Comparison of ENCODE assay signal across 11 mouse cellular contexts in genomic region chr14:20768581-20768980, GRCm38 (mm10). TPM values are rescaled to one million over a fixed set of nuclear protein-coding genes. Genes with fewer than 3 reads are reported as not detected.
DNase-seq lines count a peak whose midpoint lies in the region; ATAC-seq and TF ChIP-seq lines count a peak whose summit lies in the region.
"Had no signal": no experiment of that assay in that cellular context is flagged by ENCODE, and none has a peak within 500 bp of the region (broad histone marks: within the 10 kb centered on the region; RNA-seq: fewer than 3 reads in every experiment).

No protein-coding gene starts in this region.

- DNase-seq in left cerebral cortex, adult 2 months (ENCODE audit: extremely low spot score in 1 of 2, low spot score in 2 of 2) = no peak
- DNase-seq in left cerebral cortex, adult 11 months (ENCODE audit: low spot score) = no peak
- peak; percentile 96 for DNase-seq in heart, postnatal 0 days (ENCODE audit: low spot score)
- DNase-seq in lung, postnatal 36 days = peak; percentile 92
- no peak for DNase-seq in thymus, postnatal 25 days
- DNase-seq: embryo, embryonic 11 days; thymus, postnatal 14 days had no signal

- intact Hi-C loops in left cerebral cortex, adult 2 months (cut with DNase I) = loop anchor here (10.0 kb wide), 1 partner anchor 106 kb away; no protein-coding TSS in a partner anchor

- no peak overlapping the region; the same call in 1 of the 2 replicates for H3K4me2 ChIP-seq in heart, postnatal 0 days (ENCODE audit: low read depth, low read length)
- H3K4me2 ChIP-seq in midbrain, embryonic 15.5 days = no peak overlapping the region

- no peak overlapping the region for H3K4me3 ChIP-seq in left cerebral cortex, adult 2 months
- no peak overlapping the region for H3K4me3 ChIP-seq in embryonic fibroblast, embryonic 13.5 days (ENCODE audit: insufficient read depth, low read length)
- no peak overlapping the region for H3K4me3 ChIP-seq in heart, postnatal 0 days (ENCODE audit: low read depth, low read length)
- no peak overlapping the region for H3K4me3 ChIP-seq in midbrain, embryonic 15.5 days
- H3K4me3 ChIP-seq: hindbrain, embryonic 10.5 days had no signal

- H3K9me3 ChIP-seq in heart, postnatal 0 days (replicated peaks; ENCODE audit: control insufficient read depth, low read length) = no peaks in the 10 kb centered on the region
- H3K9me3 ChIP-seq in midbrain, embryonic 15.5 days = no peaks in the 10 kb centered on the region
- H3K9me3 ChIP-seq: hindbrain, embryonic 10.5 days had no signal

- TF ChIP-seq EP300 in heart, postnatal 0 days (IDR thresholded peaks at IDR 0.05; ENCODE audit: low read depth) = no peak

- TF ChIP-seq CTCF in left cerebral cortex, adult 2 months (IDR thresholded peaks at IDR 0.05) = no peak
- no peak for TF ChIP-seq CTCF in embryonic fibroblast, embryonic 13.5 days (IDR thresholded peaks at IDR 0.05; ENCODE audit: borderline replicate concordance, insufficient read depth, low read length)
- TF ChIP-seq CTCF in heart, postnatal 0 days (IDR thresholded peaks at IDR 0.05; ENCODE audit: low read depth) = peak; percentile 4; the same call in 1 of the 2 replicates

- H3K9ac ChIP-seq in heart, postnatal 0 days (replicated peaks; ENCODE audit: low read depth, low read length) = peak overlapping the region; percentile 60; the same call in 1 of the 2 replicates
- no peak overlapping the region for H3K9ac ChIP-seq in midbrain, embryonic 15.5 days

- peak overlapping the region; percentile 58; the same call in 1 of the 2 replicates for H3K27ac ChIP-seq in left cerebral cortex, adult 2 months
- peak overlapping the region; percentile 96 for H3K27ac ChIP-seq in embryonic fibroblast, embryonic 13.5 days (ENCODE audit: insufficient read depth, low read length)
- peak overlapping the region; percentile 99 for H3K27ac ChIP-seq in heart, postnatal 0 days (ENCODE audit: low read depth)
- no peak overlapping the region for H3K27ac ChIP-seq in midbrain, embryonic 15.5 days
- H3K27ac ChIP-seq: hindbrain, embryonic 10.5 days had no signal

- WGBS in heart, postnatal 0 days = 20% methylated on average over 5 of the region's 5 CpGs
- 74% methylated on average over 5 of the region's 5 CpGs for WGBS in midbrain, embryonic 15.5 days

- H3K27me3 ChIP-seq in heart, postnatal 0 days (ENCODE audit: control insufficient read depth, insufficient read depth, low read length) = no peaks in the 10 kb centered on the region
- no peaks in the 10 kb centered on the region for H3K27me3 ChIP-seq in midbrain, embryonic 15.5 days (replicated peaks)

- TF ChIP-seq POLR2A in embryonic fibroblast, embryonic 13.5 days (IDR thresholded peaks at IDR 0.05; ENCODE audit: low read depth, low read length) = no peak

- peaks cover 20% of the 10 kb centered on the region for H3K4me1 ChIP-seq in embryonic fibroblast, embryonic 13.5 days (ENCODE audit: control insufficient read depth, insufficient read depth, low read length)
- H3K4me1 ChIP-seq in heart, postnatal 0 days (ENCODE audit: control insufficient read depth, insufficient read depth) = peaks cover 51% of the 10 kb centered on the region
- no peaks in the 10 kb centered on the region for H3K4me1 ChIP-seq in midbrain, embryonic 15.5 days

- H3K36me3 ChIP-seq in heart, postnatal 0 days (replicated peaks; ENCODE audit: control insufficient read depth, insufficient read depth, low read length) = peaks cover 41% of the 10 kb centered on the region
- H3K36me3 ChIP-seq in midbrain, embryonic 15.5 days (replicated peaks) = peaks cover 21% of the 10 kb centered on the region

- ATAC-seq in heart, postnatal 0 days (ENCODE audit: insufficient read depth, low read depth) = peak; percentile 82
- no peak for ATAC-seq in midbrain, embryonic 15.5 days (replicated peaks)
- no peak for ATAC-seq in erythroid progenitor cell, adult 5-6 weeks (replicated peaks; ENCODE audit: low FRiP score, poor library complexity, severe bottlenecking)

RNA-seq across cellular contexts. Expression of gene Camk2g, which starts 25.3 kb away (rescaled TPM):
- 100 to 1,000 TPM; 328 to 345 TPM for total RNA-seq in left cerebral cortex, adult 2 months (2021)
- polyA plus RNA-seq in embryonic fibroblast, embryonic 13.5 days (2011; ENCODE audit: insufficient read length, low read depth, missing spikeins) = 105 and 138 TPM in 2 replicates
- 74.5 and 107 TPM in 2 replicates for total RNA-seq in heart, postnatal 0 days (2014; rRNA removed; ENCODE audit: low replicate concordance)
- 60.8 and 72.5 TPM in 2 replicates for polyA plus RNA-seq in heart, postnatal 0 days (2015; fragmentation: Nextera tagmentation; extraction: Ambion mirVana)
- polyA plus RNA-seq in midbrain, embryonic 15.5 days (2015; fragmentation: Nextera tagmentation; extraction: Ambion mirVana) = 140 and 144 TPM in 2 replicates
- 6.7 and 7.2 TPM in 2 replicates for total RNA-seq in erythroid progenitor cell, adult 5-6 weeks (2015; ENCODE audit: low replicate concordance)
- 3.6 and 6.9 TPM in 2 replicates for total RNA-seq in erythroid progenitor cell, adult 5-6 weeks (2017; ENCODE audit: low replicate concordance)

RNA-seq across cellular contexts. Expression of gene Ndst2, which starts 34.2 kb away (rescaled TPM):
- 10 to 100 TPM; 15.5 to 17.7 TPM for total RNA-seq in left cerebral cortex, adult 2 months (2021)
- polyA plus RNA-seq in embryonic fibroblast, embryonic 13.5 days (2011; ENCODE audit: insufficient read length, low read depth, missing spikeins) = 27.3 and 32.0 TPM in 2 replicates
- 8.0 and 20.3 TPM in 2 replicates for total RNA-seq in heart, postnatal 0 days (2014; rRNA removed; ENCODE audit: low replicate concordance)
- polyA plus RNA-seq in heart, postnatal 0 days (2015; fragmentation: Nextera tagmentation; extraction: Ambion mirVana) = 7.8 and 8.5 TPM in 2 replicates
- polyA plus RNA-seq in midbrain, embryonic 15.5 days (2015; fragmentation: Nextera tagmentation; extraction: Ambion mirVana) = 19.4 and 19.9 TPM in 2 replicates
- total RNA-seq in erythroid progenitor cell, adult 5-6 weeks (2015; ENCODE audit: low replicate concordance) = 81.8 and 146 TPM in 2 replicates
- total RNA-seq in erythroid progenitor cell, adult 5-6 weeks (2017; ENCODE audit: low replicate concordance) = 27.3 and 33.1 TPM in 2 replicates

Comparison
In these comparisons a context has a peak if more than half of its experiments do, and no peak if none do; other contexts are left out.
1. DNase-seq: peak in heart, postnatal 0 days (single experiment) and lung, postnatal 36 days (single experiment); none in left cerebral cortex, adult 2 months (0 of 2), left cerebral cortex, adult 11 months (single experiment) and thymus, postnatal 25 days (single experiment).